Mouse (Mus musculus): ENCODE results near the gene Hdac9. TPM values are rescaled to one million over a fixed set of nuclear protein-coding genes. Genes with fewer than 3 reads are reported as not detected.
"Not testable (repeated sequence)": the region's sequence is repeated elsewhere in the genome, so short reads cannot be mapped to it uniquely, and the experiment has no call there.

Hdac9 gene
- polyA plus RNA-seq, 1 experiment from 2014 or later = 0.77 TPM

GRCm38 (mm10) chr12:34497702-34498101 lies 419.2 kb downstream of the Hdac9 start:
- no peak for DNase-seq (ENCODE audit: low spot score)

- DNase-seq (ENCODE audit: low spot score) = no peak
These were observed 421.0 kb downstream of the Hdac9 start for GRCm38 (mm10) chr12:34495940-34496339.

- DNase-seq (ENCODE audit: low spot score) = no peak
These were observed 427.3 kb downstream of the Hdac9 start for GRCm38 (mm10) chr12:34489629-34490028.

- no peak for DNase-seq (ENCODE audit: low spot score)
These were observed 429.2 kb downstream of the Hdac9 start for GRCm38 (mm10) chr12:34487666-34488065.

- no peak for DNase-seq (ENCODE audit: low spot score)
These were observed 429.9 kb downstream of the Hdac9 start for GRCm38 (mm10) chr12:34487021-34487420.

GRCm38 (mm10) chr12:34486016-34486415 lies 430.9 kb downstream of the Hdac9 start:
- no peak for DNase-seq (ENCODE audit: low spot score)

- DNase-seq (ENCODE audit: low spot score) = no peak
These were observed 435.2 kb downstream of the Hdac9 start for GRCm38 (mm10) chr12:34481702-34482101.

GRCm38 (mm10) chr12:34472949-34473651 lies 443.8 kb downstream of the Hdac9 start:
- DNase-seq (ENCODE audit: low spot score) = no peak

GRCm38 (mm10) chr12:34472542-34472941 lies 444.4 kb downstream of the Hdac9 start:
- DNase-seq (ENCODE audit: low spot score) = no peak

- DNase-seq (ENCODE audit: low spot score) = no peak
These were observed 455.2 kb downstream of the Hdac9 start for GRCm38 (mm10) chr12:34461728-34462127.

GRCm38 (mm10) chr12:34452643-34453042 lies 464.3 kb downstream of the Hdac9 start:
- DNase-seq (ENCODE audit: low spot score) = no peak

- DNase-seq (ENCODE audit: low spot score) = peak; percentile 3
These were observed 465.7 kb downstream of the Hdac9 start for GRCm38 (mm10) chr12:34451198-34451597.

- DNase-seq (ENCODE audit: low spot score) = not testable (repeated sequence)
These were observed 472.2 kb downstream of the Hdac9 start for GRCm38 (mm10) chr12:34444724-34445123.

- DNase-seq (ENCODE audit: low spot score) = no peak
These were observed 476.0 kb downstream of the Hdac9 start for GRCm38 (mm10) chr12:34440930-34441329.

- DNase-seq (ENCODE audit: low spot score) = peak; percentile 14
These were observed 484.0 kb downstream of the Hdac9 start for GRCm38 (mm10) chr12:34432919-34433318.

GRCm38 (mm10) chr12:34432461-34432860 lies 484.4 kb downstream of the Hdac9 start:
- peak; percentile 30 for DNase-seq (ENCODE audit: low spot score)

- DNase-seq (ENCODE audit: low spot score) = no peak
These were observed 485.1 kb downstream of the Hdac9 start for GRCm38 (mm10) chr12:34431832-34432231.

GRCm38 (mm10) chr12:34425468-34425867 lies 491.4 kb downstream of the Hdac9 start:
- DNase-seq (ENCODE audit: low spot score) = no peak

- no peak for DNase-seq (ENCODE audit: low spot score)
These were observed 508.8 kb downstream of the Hdac9 start for GRCm38 (mm10) chr12:34408139-34408538.

GRCm38 (mm10) chr12:34407143-34407542 lies 509.8 kb downstream of the Hdac9 start:
- DNase-seq (ENCODE audit: low spot score) = no peak

- no peak for DNase-seq (ENCODE audit: low spot score)
These were observed 514.8 kb downstream of the Hdac9 start for GRCm38 (mm10) chr12:34402065-34402464.

- DNase-seq (ENCODE audit: low spot score) = no peak
These were observed 518.3 kb downstream of the Hdac9 start for GRCm38 (mm10) chr12:34398611-34399010.

- DNase-seq (ENCODE audit: low spot score) = no peak
These were observed 522.6 kb downstream of the Hdac9 start for GRCm38 (mm10) chr12:34394342-34394741.

All from thymus, postnatal 0 days (tissue).